Mouse (Mus musculus): Measurements from ENCODE around the gene Tecr. TPM values are rescaled to one million over a fixed set of nuclear protein-coding genes. Genes with fewer than 3 reads are reported as not detected.

Tecr gene
- polyA plus RNA-seq, 1 experiment: 309 TPM

GRCm38 (mm10) chr8:83594167-83595049, 13.4 kb downstream of the Tecr start:
- WGBS: under 1% methylated on average over 43 of the region's 43 CpGs

GRCm38 (mm10) chr8:83593325-83594166, 14.2 kb downstream of the Tecr start:
- TF ChIP-seq POLR2A (IDR thresholded peaks at IDR 0.05; ENCODE audit: low read depth, low read length): no peak
- TF ChIP-seq CTCF (IDR thresholded peaks at IDR 0.05; ENCODE audit: extremely low read depth, insufficient read depth, insufficient read length, insufficient replicate concordance): no peak
- no peaks in the 10 kb centered on the region for H3K27me3 ChIP-seq (ENCODE audit: control insufficient read depth, insufficient read depth, low read length)
- no peaks in the 10 kb centered on the region for H3K36me3 ChIP-seq (ENCODE audit: control insufficient read depth, insufficient read depth, low read length)
- H3K4me3 ChIP-seq (ENCODE audit: extremely low read depth, insufficient read depth, insufficient read length): peak overlapping the region; percentile 78
- no peaks in the 10 kb centered on the region; the same call in 1 of the 2 replicates for H3K4me1 ChIP-seq (ENCODE audit: control insufficient read depth, insufficient read depth, insufficient read length)
- no peak for DNase-seq (ENCODE audit: low read depth in 1 of 2, low spot score in 2 of 2)
- H3K27ac ChIP-seq (ENCODE audit: insufficient read depth, low read length): peak overlapping the region; percentile 87
- under 1% methylated on average over 22 of the region's 22 CpGs for WGBS

More at GRCm38 (mm10) chr8:83594167-83595049, 13.4 kb downstream of the Tecr start:
- Histone ChIP-seq H3K27ac (ENCODE audit: insufficient read depth, low read length) (peak overlapping the region; percentile 87), H3K4me1 (ENCODE audit: control insufficient read depth, insufficient read depth, insufficient read length) (no peaks in the 10 kb centered on the region; the same call in 1 of the 2 replicates), H3K27me3 (ENCODE audit: control insufficient read depth, insufficient read depth, low read length) (no peaks in the 10 kb centered on the region), H3K36me3 (ENCODE audit: control insufficient read depth, insufficient read depth, low read length) (no peaks in the 10 kb centered on the region), H3K4me3 (ENCODE audit: extremely low read depth, insufficient read depth, insufficient read length) (peak overlapping the region; percentile 78)
- DNase-seq (ENCODE audit: low read depth in 1 of 2, low spot score in 2 of 2): peak; percentile 94 to 99
- TF ChIP-seq CTCF (IDR thresholded peaks at IDR 0.05; ENCODE audit: extremely low read depth, insufficient read depth, insufficient read length, insufficient replicate concordance): no peak
- TF ChIP-seq POLR2A (IDR thresholded peaks at IDR 0.05; ENCODE audit: low read depth, low read length): peak; percentile 61

- TF ChIP-seq CTCF (IDR thresholded peaks at IDR 0.05; ENCODE audit: extremely low read depth, insufficient read depth, insufficient read length, insufficient replicate concordance) (no peak), POLR2A (IDR thresholded peaks at IDR 0.05; ENCODE audit: low read depth, low read length) (no peak)
- 94% methylated on average over 3 of the region's 3 CpGs for WGBS
- H3K4me1 ChIP-seq (ENCODE audit: control insufficient read depth, insufficient read depth, insufficient read length): no peaks in the 10 kb centered on the region; the same call in 1 of the 2 replicates
- no peaks in the 10 kb centered on the region for H3K27me3 ChIP-seq (ENCODE audit: control insufficient read depth, insufficient read depth, low read length)
- no peak overlapping the region for H3K27ac ChIP-seq (ENCODE audit: insufficient read depth, low read length)
- H3K36me3 ChIP-seq (ENCODE audit: control insufficient read depth, insufficient read depth, low read length): no peaks in the 10 kb centered on the region
- no peak for DNase-seq (ENCODE audit: low read depth in 1 of 2, low spot score in 2 of 2)
- no peak overlapping the region for H3K4me3 ChIP-seq (ENCODE audit: extremely low read depth, insufficient read depth, insufficient read length)
These were observed 15.1 kb downstream of the Tecr start for GRCm38 (mm10) chr8:83592682-83593081.

- H3K4me1 ChIP-seq (ENCODE audit: control insufficient read depth, insufficient read depth, insufficient read length): no peaks in the 10 kb centered on the region; the same call in 1 of the 2 replicates
- no peak overlapping the region for H3K4me3 ChIP-seq (ENCODE audit: extremely low read depth, insufficient read depth, insufficient read length)
- TF ChIP-seq CTCF (IDR thresholded peaks at IDR 0.05; ENCODE audit: extremely low read depth, insufficient read depth, insufficient read length, insufficient replicate concordance): no peak
- TF ChIP-seq POLR2A (IDR thresholded peaks at IDR 0.05; ENCODE audit: low read depth, low read length): no peak
- DNase-seq (ENCODE audit: low read depth in 1 of 2, low spot score in 2 of 2): no peak
- WGBS: 86% methylated on average over 7 of the region's 7 CpGs
- no peaks in the 10 kb centered on the region for H3K27me3 ChIP-seq (ENCODE audit: control insufficient read depth, insufficient read depth, low read length)
- H3K36me3 ChIP-seq (ENCODE audit: control insufficient read depth, insufficient read depth, low read length): no peaks in the 10 kb centered on the region
- no peak overlapping the region for H3K27ac ChIP-seq (ENCODE audit: insufficient read depth, low read length)
These were observed 17.2 kb downstream of the Tecr start for GRCm38 (mm10) chr8:83590488-83591023.

GRCm38 (mm10) chr8:83588886-83589285, 18.9 kb downstream of the Tecr start:
- Histone ChIP-seq H3K4me3 (ENCODE audit: extremely low read depth, insufficient read depth, insufficient read length) (no peak overlapping the region), H3K36me3 (ENCODE audit: control insufficient read depth, insufficient read depth, low read length) (no peaks in the 10 kb centered on the region), H3K27me3 (ENCODE audit: control insufficient read depth, insufficient read depth, low read length) (no peaks in the 10 kb centered on the region), H3K27ac (ENCODE audit: insufficient read depth, low read length) (no peak overlapping the region), H3K4me1 (ENCODE audit: control insufficient read depth, insufficient read depth, insufficient read length) (no peaks in the 10 kb centered on the region; the same call in 1 of the 2 replicates)
- 95% methylated on average over 5 of the region's 5 CpGs for WGBS
- DNase-seq (ENCODE audit: low read depth in 1 of 2, low spot score in 2 of 2): no peak
- TF ChIP-seq POLR2A (IDR thresholded peaks at IDR 0.05; ENCODE audit: low read depth, low read length) (no peak), CTCF (IDR thresholded peaks at IDR 0.05; ENCODE audit: extremely low read depth, insufficient read depth, insufficient read length, insufficient replicate concordance) (no peak)

- 94% methylated on average over 6 of the region's 6 CpGs for WGBS
- no peak overlapping the region for H3K4me3 ChIP-seq (ENCODE audit: extremely low read depth, insufficient read depth, insufficient read length)
- no peak overlapping the region for H3K27ac ChIP-seq (ENCODE audit: insufficient read depth, low read length)
- H3K4me1 ChIP-seq (ENCODE audit: control insufficient read depth, insufficient read depth, insufficient read length): no peaks in the 10 kb centered on the region; the same call in 1 of the 2 replicates
- TF ChIP-seq POLR2A (IDR thresholded peaks at IDR 0.05; ENCODE audit: low read depth, low read length) (no peak), CTCF (IDR thresholded peaks at IDR 0.05; ENCODE audit: extremely low read depth, insufficient read depth, insufficient read length, insufficient replicate concordance) (no peak)
- no peaks in the 10 kb centered on the region for H3K36me3 ChIP-seq (ENCODE audit: control insufficient read depth, insufficient read depth, low read length)
- H3K27me3 ChIP-seq (ENCODE audit: control insufficient read depth, insufficient read depth, low read length): no peaks in the 10 kb centered on the region
- no peak for DNase-seq (ENCODE audit: low read depth in 1 of 2, low spot score in 2 of 2)
These were observed 20.1 kb downstream of the Tecr start for GRCm38 (mm10) chr8:83587644-83588043.

Measured in spleen, adult 2 months (tissue).